Mouse (Mus musculus): ENCODE measurements around the gene Olfr1490.
"Not testable (repeated sequence)": the region's sequence is repeated elsewhere in the genome, so short reads cannot be mapped to it uniquely, and the experiment has no call there.

The Olfr1490 gene

DNA sequence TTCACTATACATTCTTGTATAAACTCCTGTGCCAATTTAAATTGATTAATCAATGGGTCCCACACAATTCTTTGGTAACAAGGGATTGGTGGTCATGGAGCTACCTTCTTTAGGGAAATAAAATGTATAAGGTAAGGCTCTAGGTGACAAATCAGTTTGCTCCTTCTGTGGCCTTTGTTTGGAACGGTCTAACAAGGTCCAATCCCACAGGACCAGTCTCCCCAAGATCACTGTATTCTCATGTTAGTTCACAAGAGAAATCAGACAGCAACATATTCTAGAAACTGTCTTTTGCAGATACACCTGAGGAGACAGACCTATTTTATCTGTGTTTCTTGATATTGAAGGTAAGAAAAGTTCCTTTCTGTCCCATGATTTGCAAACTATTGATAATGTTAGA lies at the start of gene Olfr1490:
Gene Olfr1490 (plus strand): TSS at position 301 of the 400 bp plus-strand sequence.
- DNase-seq (ENCODE audit: low read depth) = no peak

DNA sequence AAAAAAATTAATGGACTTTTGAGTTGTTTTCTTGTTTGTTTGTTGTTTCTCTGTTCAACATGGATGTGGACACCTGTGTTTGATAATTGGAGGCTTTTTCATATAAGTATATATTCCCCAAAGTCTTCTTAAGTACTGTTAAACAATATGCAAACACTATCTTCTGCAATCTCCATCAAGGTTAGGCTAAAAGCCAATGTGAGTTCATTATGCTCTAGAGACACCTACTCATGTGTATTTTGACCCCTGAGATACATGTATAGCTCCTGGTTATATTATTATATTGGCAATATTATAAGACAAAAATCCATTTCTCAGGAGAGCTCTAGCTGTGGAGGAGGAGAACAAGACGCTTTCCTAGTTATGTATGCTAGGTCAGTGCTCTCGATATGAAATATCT lies 33.8 kb upstream of the Olfr1490 start, which contains the start of gene Olfr1487:
Gene Olfr1487 (plus strand): TSS at position 301 of the 400 bp plus-strand sequence.
- not testable (repeated sequence) for DNase-seq (ENCODE audit: low read depth)

DNA sequence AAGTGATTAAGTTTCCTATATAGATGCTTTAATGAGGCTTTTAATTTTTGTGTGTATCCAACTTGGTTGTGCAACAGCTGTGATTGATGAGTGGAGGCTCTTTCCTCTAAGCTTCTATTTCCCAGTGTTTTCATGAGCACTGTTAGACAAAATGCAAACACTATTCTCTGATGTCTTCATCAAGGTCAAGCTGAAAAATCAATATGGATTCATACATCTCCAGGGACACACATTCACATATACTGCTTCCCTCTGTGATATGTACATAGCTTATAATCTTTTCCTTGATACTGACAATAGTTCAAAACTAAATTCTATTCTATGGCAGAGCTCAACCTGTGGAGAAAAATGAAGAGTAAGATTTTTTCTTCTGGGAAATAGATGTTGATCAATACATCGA lies 19.6 kb upstream of the Olfr1490 start, which contains the start of gene Olfr1489:
Gene Olfr1489 (plus strand): TSS at position 301 of the 400 bp plus-strand sequence.
- no peak for DNase-seq (ENCODE audit: low read depth)

DNA sequence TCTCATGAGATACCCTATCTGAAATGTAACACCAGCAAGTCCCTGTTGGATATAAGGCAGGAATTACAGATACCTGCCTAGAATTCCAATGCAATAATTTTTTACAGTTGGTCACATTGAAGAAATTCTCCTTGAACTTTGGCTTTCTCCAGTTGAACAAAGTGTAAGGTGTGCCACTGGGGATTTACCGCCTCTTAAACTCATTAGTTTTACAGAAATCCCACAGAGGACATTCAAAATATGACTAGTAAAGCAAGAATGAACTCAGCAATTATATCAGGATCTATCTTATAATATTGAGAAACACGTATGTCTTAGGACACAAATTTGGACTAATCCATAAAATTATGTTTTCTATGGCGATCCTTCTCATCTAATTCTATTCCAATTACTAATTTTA lies 46.1 kb downstream of the Olfr1490 start, which contains the start of gene Olfr1491:
Gene Olfr1491 (plus strand): TSS at position 301 of the 400 bp plus-strand sequence.
- no peak for DNase-seq (ENCODE audit: low read depth)

Data from 416B (cell line).